Mouse (Mus musculus) thymus, adult 2 months (tissue): ENCODE measurements around the gene Bax.

Source experiments
- CTCF ChIP-seq: fragments of 200-500 bp; IDR thresholded peaks from 2 replicates; pipeline ENCODE4 v1.5.1; 2012; ENCODE audit warnings: mild to moderate bottlenecking, control low read depth, low read length, moderate library complexity, borderline replicate concordance; ENCODE audit not compliant: control insufficient read depth, poor library complexity, insufficient read depth; ENCODE audit errors: extremely low read depth
- POLR2A ChIP-seq: fragments of 200-500 bp; IDR thresholded peaks from 2 replicates; pipeline ENCODE4 v1.6.1; 2012; ENCODE audit warnings: mild to moderate bottlenecking, low read length, control low read depth, moderate library complexity; ENCODE audit not compliant: control insufficient read depth, poor library complexity, insufficient read depth; ENCODE audit errors: extremely low read depth

DNA sequence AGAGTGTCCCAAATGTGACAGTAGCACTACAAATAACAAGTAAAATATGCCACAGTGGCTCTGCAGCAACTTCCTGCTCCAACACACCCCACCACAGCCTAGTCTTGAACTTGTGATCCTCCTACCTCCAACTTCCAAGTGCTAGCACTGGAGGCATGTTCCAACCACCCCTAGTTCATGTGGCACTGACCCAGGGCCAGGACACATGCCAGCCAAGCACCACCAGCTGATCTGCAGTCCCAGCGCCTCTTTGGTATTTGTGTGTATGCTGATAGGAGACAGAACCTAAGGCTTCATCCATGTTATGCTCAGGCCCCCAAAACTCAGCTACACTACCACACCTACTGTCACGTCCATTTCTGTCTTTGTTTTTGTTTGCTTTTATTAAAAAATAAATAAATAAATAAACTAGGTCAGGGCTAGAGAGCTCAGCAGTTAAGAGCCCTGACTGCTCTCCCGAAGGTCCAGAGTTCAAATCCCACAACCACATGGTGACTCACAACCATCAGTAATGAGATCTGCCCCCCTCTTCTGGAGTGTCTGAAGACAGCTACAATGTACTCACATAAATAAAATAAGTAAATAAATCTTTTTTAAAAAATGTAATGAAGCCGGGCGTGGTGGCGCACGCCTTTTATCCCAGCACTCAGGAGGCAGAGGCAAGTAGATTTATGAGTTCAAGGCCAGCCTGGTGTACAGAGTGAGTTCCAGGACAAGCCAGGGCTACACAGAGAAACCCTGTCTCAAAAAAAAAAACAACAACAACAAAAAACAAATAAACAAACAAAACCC, 2.5 kb downstream of the Bax start:
- no peak for TF ChIP-seq CTCF
- no peak for TF ChIP-seq POLR2A
